Mouse (Mus musculus) midbrain, embryonic 14.5 days (tissue): ENCODE results near the gene Myo10. TPM values are rescaled to one million over a fixed set of nuclear protein-coding genes. Genes with fewer than 3 reads are reported as not detected.
A peak's percentile ranks its signal among the peaks of the same experiment; 100 is the strongest.

Experiments used
- ATAC-seq: fragments of 200-750 bp; cut with Nextera tagmentation; 2 replicates; pipeline ENCODE4 v1.8.0; 2017; ENCODE audit warnings: moderate number of reproducible peaks, moderate library complexity; ENCODE audit not compliant: low FRiP score, low TSS enrichment
- DNase-seq: peaks from one replicate; pipeline ENCODE4 v3.0.0-alpha.2; 2015
- H3K27ac ChIP-seq: fragments of 300-500 bp; sonication (generic); replicated peaks from 2 replicates; pipeline ENCODE4 v1.5.1; 2014; ENCODE audit warnings: mild to moderate bottlenecking, low read depth, low read length, moderate library complexity
- H3K27me3 ChIP-seq: fragments of 300-500 bp; sonication (generic); 2 replicates; pipeline ENCODE4 v1.6.1; 2014; ENCODE audit warnings: low read length, control low read depth, mixed read lengths; ENCODE audit not compliant: control insufficient read depth, insufficient read depth
- H3K36me3 ChIP-seq: fragments of 300-500 bp; sonication (generic); 2 replicates; pipeline ENCODE4 v1.6.1; 2014; ENCODE audit warnings: low read length, control low read depth; ENCODE audit not compliant: control insufficient read depth, insufficient read depth
- H3K4me1 ChIP-seq: fragments of 300-500 bp; sonication (generic); 2 replicates; pipeline ENCODE4 v1.6.1; 2014; ENCODE audit warnings: mild to moderate bottlenecking, antibody characterized with exemption, low read length, control low read depth; ENCODE audit not compliant: control insufficient read depth, insufficient read depth
- H3K4me2 ChIP-seq: fragments of 300-500 bp; sonication (generic); 2 replicates; pipeline ENCODE4 v1.6.1; 2014; ENCODE audit warnings: mild to moderate bottlenecking, low read length, moderate library complexity
- H3K4me3 ChIP-seq: fragments of 300-500 bp; sonication (generic); replicated peaks from 2 replicates; pipeline ENCODE4 v1.5.1; 2014; ENCODE audit warnings: low read depth, low read length
- H3K9ac ChIP-seq: fragments of 300-500 bp; sonication (generic); replicated peaks from 2 replicates; pipeline ENCODE4 v1.6.1; 2014; ENCODE audit warnings: mild to moderate bottlenecking, low read length, moderate library complexity
- H3K9me3 ChIP-seq: fragments of 300-500 bp; sonication (generic); 2 replicates; pipeline ENCODE4 v1.6.1; 2016; ENCODE audit warnings: low read length, control low read depth, mixed read lengths; ENCODE audit not compliant: control insufficient read depth
- WGBS: fragments of 180-500 bp; shearing (Covaris S2); extraction: QIAGEN DNeasy Blood & Tissue Kit; methylation state at CpG from one replicate; pipeline ENCODE4 v1.1.7; 2014; 5-methylcytosine and 5-hydroxymethylcytosine counted together
- polyA plus RNA-seq: library from polyadenylated mRNA; unstranded; fragments of >200 nt; fragmentation: Nextera tagmentation; extraction: Ambion mirVana; gene quantifications from 2 replicates; pipeline ENCODE4 v1.2.1, GENCODE M21; 2014

Gene Myo10
- polyA plus RNA-seq, 1 experiment from 2014 or later: 33.6 TPM

DNA sequence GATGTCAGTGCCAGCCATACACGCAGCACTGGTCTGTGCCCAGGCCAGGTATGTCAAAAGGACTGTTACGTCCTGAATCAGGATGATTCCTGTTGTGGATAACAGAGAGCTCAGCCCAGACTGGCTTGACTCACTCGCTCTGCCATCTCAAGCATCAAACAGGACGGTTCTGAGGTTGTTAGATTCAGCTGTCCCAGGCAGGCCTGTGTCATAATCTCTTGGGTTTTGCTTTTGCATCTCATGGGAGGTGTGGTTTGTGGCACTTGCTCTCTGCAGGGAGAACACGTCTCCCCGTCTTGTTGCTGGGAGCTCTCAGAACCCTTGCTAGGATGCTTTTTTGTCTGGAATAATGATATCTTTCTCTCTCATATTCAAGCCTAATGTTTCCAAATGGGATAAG is 97.9 kb downstream of the Myo10 start:
- ATAC-seq (no peak), DNase-seq (no peak)
- WGBS: 85% methylated on average over 6 of the region's 6 CpGs
- Histone ChIP-seq H3K4me3 (no peak overlapping the region), H3K36me3 (peaks cover 3% of the 10 kb centered on the region; the same call in 1 of the 2 replicates), H3K9me3 (no peaks in the 10 kb centered on the region), H3K4me1 (peaks cover 6% of the 10 kb centered on the region), H3K4me2 (no peak overlapping the region), H3K27me3 (no peaks in the 10 kb centered on the region), H3K9ac (0 out of 2 replicates have a peak overlapping the region, but pooled peaks have one; percentile 1), H3K27ac (no peak overlapping the region)

DNA sequence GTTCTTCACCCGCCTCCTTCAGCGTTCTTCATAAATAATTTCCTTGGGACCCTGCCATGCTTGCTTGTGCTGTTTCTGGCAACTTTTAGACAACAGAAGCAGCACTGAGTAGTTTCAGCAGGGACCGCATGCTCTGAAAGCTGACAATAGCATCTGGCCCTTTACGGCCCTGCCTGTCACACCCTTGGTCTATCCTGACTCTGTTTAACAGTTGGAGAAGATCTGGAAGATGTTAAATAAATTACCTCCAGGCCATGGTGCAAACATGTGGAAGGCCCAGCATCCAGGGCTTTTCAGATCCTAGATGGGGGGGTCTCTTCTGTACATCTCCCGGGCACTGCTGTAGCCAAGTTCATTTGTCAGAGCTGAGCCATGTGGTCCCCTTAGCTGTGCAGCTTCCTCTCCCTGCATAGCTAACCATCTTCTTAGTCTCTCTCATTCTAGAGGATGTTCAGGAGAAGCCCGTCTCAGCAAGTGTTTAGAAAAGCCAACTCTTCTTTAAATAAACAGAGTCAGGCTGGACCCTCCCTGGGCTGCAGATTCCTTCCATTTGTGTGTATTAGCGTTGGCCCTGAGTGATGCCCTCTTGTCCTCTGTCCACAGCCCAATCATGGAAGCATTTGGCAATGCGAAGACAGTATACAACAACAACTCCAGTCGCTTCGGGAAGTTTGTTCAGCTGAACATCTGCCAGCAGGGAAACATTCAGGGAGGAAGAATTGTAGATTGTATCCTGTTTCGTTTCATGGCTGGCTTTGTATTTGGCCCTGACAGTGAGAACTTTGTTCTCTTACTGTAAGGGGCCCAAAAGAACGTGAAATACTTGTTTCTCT is 101.2 kb downstream of the Myo10 start:
- 86% methylated on average over 12 of the region's 12 CpGs for WGBS
- no peak for ATAC-seq

DNA sequence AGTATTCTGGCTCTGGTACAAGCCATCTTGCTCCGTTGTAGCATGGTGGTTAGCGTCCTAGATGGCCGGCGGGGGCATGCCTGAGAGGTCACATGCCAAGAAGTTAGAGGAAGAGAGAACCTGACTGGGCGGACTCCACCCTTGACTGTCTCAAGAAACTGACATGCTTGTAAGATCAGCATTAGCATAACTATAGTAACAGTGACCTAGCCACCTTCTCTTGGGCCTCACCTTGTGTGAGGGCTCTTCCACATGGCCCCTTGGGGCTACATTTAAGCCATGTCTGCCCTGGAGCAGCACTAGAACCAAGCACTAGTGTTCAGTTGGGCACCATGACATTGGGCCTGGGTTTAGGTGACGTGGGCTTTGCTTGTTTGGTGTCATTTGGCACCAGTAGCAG is 102.2 kb downstream of the Myo10 start:
- Histone ChIP-seq H3K9ac (no peak overlapping the region), H3K4me1 (no peaks in the 10 kb centered on the region), H3K9me3 (no peaks in the 10 kb centered on the region), H3K27ac (no peak overlapping the region), H3K4me2 (no peak overlapping the region), H3K27me3 (no peaks in the 10 kb centered on the region), H3K36me3 (peaks cover 3% of the 10 kb centered on the region; the same call in 1 of the 2 replicates), H3K4me3 (no peak overlapping the region)
- ATAC-seq (no peak), DNase-seq (no peak)
- WGBS: 94% methylated on average over 6 of the region's 6 CpGs

More for the DNA sequence above, 101.2 kb downstream of the Myo10 start:
- no peak overlapping the region for H3K4me3 ChIP-seq
- DNase-seq: no peak
- H3K9me3 ChIP-seq: no peaks in the 10 kb centered on the region
- H3K36me3 ChIP-seq: peaks cover 3% of the 10 kb centered on the region; the same call in 1 of the 2 replicates
- no peak overlapping the region for H3K27ac ChIP-seq
- H3K9ac ChIP-seq: no peak overlapping the region
- H3K4me1 ChIP-seq: no peaks in the 10 kb centered on the region
- H3K4me2 ChIP-seq: no peak overlapping the region
- H3K27me3 ChIP-seq: no peaks in the 10 kb centered on the region

DNA sequence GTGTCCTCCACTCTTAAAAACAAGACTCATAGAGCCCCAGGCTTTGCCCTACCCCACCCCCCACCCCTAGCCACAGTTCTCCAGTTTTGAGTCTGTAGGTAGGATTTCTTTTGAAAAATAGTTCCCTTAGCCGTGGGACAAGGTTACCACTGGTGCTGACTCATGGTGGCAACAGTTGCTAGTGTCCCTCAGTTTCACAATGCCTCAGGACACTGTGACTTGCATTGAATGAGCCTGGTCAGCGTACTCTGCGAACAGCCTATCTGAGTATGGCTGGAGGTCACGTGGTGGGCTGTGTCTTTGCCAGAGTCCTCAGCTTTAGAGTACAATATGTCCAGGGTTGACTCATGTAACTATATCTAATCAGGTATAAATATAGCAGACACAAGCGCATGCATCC is 104.5 kb downstream of the Myo10 start:
- 92% methylated on average over 5 of the region's 5 CpGs for WGBS
- peaks cover 3% of the 10 kb centered on the region; the same call in 1 of the 2 replicates for H3K36me3 ChIP-seq
- no peak overlapping the region for H3K4me2 ChIP-seq
- H3K27me3 ChIP-seq: no peaks in the 10 kb centered on the region
- H3K4me3 ChIP-seq: no peak overlapping the region
- ATAC-seq (no peak), DNase-seq (no peak)
- H3K9me3 ChIP-seq: no peaks in the 10 kb centered on the region
- H3K27ac ChIP-seq: no peak overlapping the region
- no peaks in the 10 kb centered on the region for H3K4me1 ChIP-seq
- H3K9ac ChIP-seq: no peak overlapping the region

DNA sequence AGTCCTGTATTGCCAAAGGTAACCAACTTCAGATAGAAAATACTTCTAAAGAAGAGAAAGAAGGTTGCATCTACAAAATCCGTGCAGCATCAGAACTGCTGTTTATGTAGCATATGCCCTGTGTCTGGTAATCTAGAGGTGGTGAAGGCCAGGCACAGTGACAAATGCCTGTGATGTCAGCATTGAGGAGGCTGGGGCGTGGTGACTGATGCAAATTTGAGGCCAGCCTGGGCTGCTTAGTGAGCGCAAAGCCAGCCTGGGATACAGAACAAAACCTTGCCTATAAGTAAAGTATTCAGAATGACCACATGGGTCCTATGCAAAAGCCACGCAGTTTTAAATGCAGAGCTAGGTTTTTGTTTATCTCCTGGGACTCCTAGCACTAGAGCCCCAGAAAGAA is 106.2 kb downstream of the Myo10 start:
- Histone ChIP-seq H3K4me3 (no peak overlapping the region), H3K4me2 (no peak overlapping the region), H3K9me3 (no peaks in the 10 kb centered on the region), H3K36me3 (no peaks in the 10 kb centered on the region), H3K27ac (no peak overlapping the region), H3K27me3 (no peaks in the 10 kb centered on the region), H3K4me1 (no peaks in the 10 kb centered on the region), H3K9ac (no peak overlapping the region)
- DNase-seq (no peak), ATAC-seq (no peak)
- 60% methylated on average over 4 of the region's 4 CpGs for WGBS

DNA sequence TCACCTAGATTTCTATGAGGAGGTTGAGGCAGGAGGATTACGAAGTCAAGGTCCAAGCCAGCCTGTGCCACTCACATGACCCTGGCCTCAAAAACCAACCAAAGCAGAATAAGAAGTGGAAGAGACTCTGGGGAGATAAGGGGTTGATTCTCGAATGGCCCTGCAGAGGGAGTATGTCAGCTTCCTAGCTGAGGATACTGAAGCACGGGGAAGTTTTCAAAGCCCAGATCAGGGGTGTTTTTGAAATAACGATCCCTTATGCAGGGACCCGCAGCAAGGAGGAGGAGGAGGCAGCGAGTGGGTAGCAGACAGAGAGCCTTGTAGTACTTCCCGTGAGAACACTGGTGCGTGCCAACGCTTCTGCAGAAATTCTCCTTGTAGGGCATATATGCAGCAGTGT is 108.7 kb downstream of the Myo10 start:
- Histone ChIP-seq H3K36me3 (no peaks in the 10 kb centered on the region), H3K27me3 (no peaks in the 10 kb centered on the region), H3K9ac (no peak overlapping the region), H3K4me1 (no peaks in the 10 kb centered on the region), H3K27ac (no peak overlapping the region), H3K4me2 (no peak overlapping the region), H3K9me3 (no peaks in the 10 kb centered on the region), H3K4me3 (no peak overlapping the region)
- DNase-seq (peak; percentile 66), ATAC-seq (peak; percentile 20; the same call in 1 of the 2 replicates)
- WGBS: 27% methylated on average over 9 of the region's 9 CpGs

DNA sequence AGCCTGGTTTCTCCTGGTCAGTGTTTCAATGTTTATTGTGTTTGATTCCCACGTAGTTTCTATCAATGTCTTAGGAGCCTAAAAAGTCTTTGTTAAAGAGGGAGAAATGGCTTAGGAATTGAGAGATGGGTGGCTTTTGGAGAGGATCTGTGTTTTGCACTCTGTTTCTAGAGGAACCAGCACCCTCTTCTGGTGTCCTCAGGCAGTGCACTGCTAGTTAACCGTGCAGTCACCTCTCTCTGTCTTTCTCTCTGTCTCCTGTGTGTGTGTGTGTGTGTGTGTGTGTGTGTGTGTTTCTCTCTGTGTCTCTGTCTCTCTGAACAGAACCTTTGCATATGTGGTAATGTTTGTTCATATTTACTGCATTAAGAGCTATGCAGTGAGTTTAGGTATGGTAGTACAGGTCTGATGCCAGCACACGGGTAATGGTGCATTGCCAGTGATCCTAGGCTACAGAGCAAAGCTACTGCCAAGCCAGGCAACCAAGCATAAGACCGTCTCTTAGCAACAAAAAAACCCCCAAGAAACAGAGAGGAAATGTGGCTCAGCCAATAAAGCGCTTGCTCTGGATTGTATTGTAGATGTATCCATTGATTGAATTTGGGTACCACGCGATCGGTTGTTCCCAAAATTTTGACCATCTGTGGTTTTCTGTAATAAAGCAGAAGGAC is 110.6 kb downstream of the Myo10 start:
- DNase-seq: peak; percentile 76

DNA sequence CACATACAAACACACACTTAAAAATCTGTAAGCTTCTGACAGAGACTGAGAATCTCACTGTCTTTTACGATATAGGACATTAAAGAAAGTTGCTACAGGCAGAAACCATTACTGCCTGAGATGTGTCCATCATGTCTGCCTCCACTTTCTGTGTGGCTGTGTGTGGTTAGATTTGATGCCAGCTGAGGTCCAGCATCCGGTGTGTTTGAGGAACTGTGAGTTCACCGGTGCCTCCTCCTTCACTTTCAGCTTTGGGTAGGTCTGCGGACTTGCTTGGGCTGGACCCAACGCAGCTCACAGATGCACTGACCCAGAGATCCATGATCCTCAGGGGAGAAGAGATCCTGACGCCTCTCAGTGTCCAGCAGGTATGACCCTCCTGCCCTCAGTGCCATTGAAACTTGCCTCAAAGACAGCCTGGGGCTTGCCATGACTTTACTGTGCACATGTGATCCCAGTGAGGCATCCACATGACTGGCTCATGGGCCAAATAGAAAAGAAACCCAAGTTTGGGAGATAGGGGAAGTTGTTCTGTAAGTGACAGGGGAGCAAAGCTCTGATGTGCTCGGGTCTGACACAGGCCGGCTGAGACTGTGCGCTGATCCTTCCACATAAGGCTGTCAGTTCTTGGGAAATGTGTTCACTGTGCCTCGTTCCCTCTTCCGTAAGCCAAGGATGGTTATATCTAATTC is 111.6 kb downstream of the Myo10 start:
- WGBS: 96% methylated on average over 11 of the region's 11 CpGs

More for the DNA sequence above, 110.6 kb downstream of the Myo10 start:
- peaks cover 7% of the 10 kb centered on the region; the same call in 1 of the 2 replicates for H3K36me3 ChIP-seq
- H3K4me2 ChIP-seq: no peak overlapping the region
- no peak overlapping the region for H3K9ac ChIP-seq
- no peaks in the 10 kb centered on the region for H3K4me1 ChIP-seq
- no peak overlapping the region for H3K27ac ChIP-seq
- WGBS: 72% methylated on average over 8 of the region's 8 CpGs
- H3K4me3 ChIP-seq: no peak overlapping the region
- no peaks in the 10 kb centered on the region for H3K9me3 ChIP-seq
- 0 out of 2 replicates have a peak, but pooled peaks have one; percentile 57 for ATAC-seq
- no peaks in the 10 kb centered on the region for H3K27me3 ChIP-seq

More for the DNA sequence above, 111.6 kb downstream of the Myo10 start:
- H3K36me3 ChIP-seq: peaks cover 11% of the 10 kb centered on the region; the same call in 1 of the 2 replicates
- no peak overlapping the region for H3K4me2 ChIP-seq
- H3K9ac ChIP-seq: no peak overlapping the region
- H3K27ac ChIP-seq: no peak overlapping the region
- H3K27me3 ChIP-seq: no peaks in the 10 kb centered on the region
- no peaks in the 10 kb centered on the region for H3K4me1 ChIP-seq
- no peaks in the 10 kb centered on the region for H3K9me3 ChIP-seq
- no peak overlapping the region for H3K4me3 ChIP-seq
- DNase-seq (no peak), ATAC-seq (no peak)
